Mouse (Mus musculus): ENCODE data around the gene Chchd5. TPM values are rescaled to one million over a fixed set of nuclear protein-coding genes. Genes with fewer than 3 reads are reported as not detected.

The Chchd5 gene
- polyA plus RNA-seq, 1 experiment = 36.8 TPM

- no peak for TF ChIP-seq TCF3 (IDR thresholded peaks at IDR 0.05; ENCODE audit: insufficient read length, low read depth)
- TF ChIP-seq SRF (IDR thresholded peaks at IDR 0.05; ENCODE audit: control insufficient read depth, insufficient read length, low read depth) = no peak
- no peak for TF ChIP-seq POLR2AphosphoS2 (IDR thresholded peaks at IDR 0.05; ENCODE audit: insufficient read length, low read depth)
- TF ChIP-seq MYOG (IDR thresholded peaks at IDR 0.05; ENCODE audit: control insufficient read depth in 1 of 3, insufficient read depth in 1 of 3, insufficient read length in 2 of 3, low read depth in 2 of 3) = no peak
- TF ChIP-seq REST (IDR thresholded peaks at IDR 0.05; ENCODE audit: insufficient read depth, insufficient read length) = no peak
- TF ChIP-seq USF1 (IDR thresholded peaks at IDR 0.05; ENCODE audit: low read depth) = no peak
- TF ChIP-seq MYOD1 (IDR thresholded peaks at IDR 0.05; ENCODE audit: control insufficient read depth in 1 of 3, insufficient read length in 2 of 3, low read depth in 2 of 3) = no peak
- TF ChIP-seq TCF12 (IDR thresholded peaks at IDR 0.05; ENCODE audit: insufficient read depth, poor library complexity, severe bottlenecking) = no peak
- no peaks in the 10 kb centered on the region for H3K27me3 ChIP-seq (ENCODE audit: control insufficient read depth, insufficient read depth, insufficient read length)
- no peaks in the 10 kb centered on the region for H3K36me3 ChIP-seq (ENCODE audit: control insufficient read depth, insufficient read depth)
- H3ac ChIP-seq (ENCODE audit: control insufficient read depth, insufficient read length) = no peak overlapping the region
- peak overlapping the region; percentile 53 for H3K4me2 ChIP-seq (ENCODE audit: low read depth)
- no peak overlapping the region for H3K4me3 ChIP-seq
- peaks cover 11% of the 10 kb centered on the region for H3K79me2 ChIP-seq (ENCODE audit: control insufficient read depth, insufficient read depth)
Observed at GRCm38 (mm10) chr2:129133006-129133805, 3.7 kb downstream of the Chchd5 start.

- Histone ChIP-seq H3K4me2 (ENCODE audit: low read depth) (no peak overlapping the region), H3K27me3 (ENCODE audit: control insufficient read depth, insufficient read depth, insufficient read length) (no peaks in the 10 kb centered on the region), H3K79me2 (ENCODE audit: control insufficient read depth, insufficient read depth) (no peaks in the 10 kb centered on the region), H3K36me3 (ENCODE audit: control insufficient read depth, insufficient read depth) (no peaks in the 10 kb centered on the region), H3K4me3 (no peak overlapping the region), H3ac (ENCODE audit: control insufficient read depth, insufficient read length) (no peak overlapping the region)
- TF ChIP-seq TCF3 (IDR thresholded peaks at IDR 0.05; ENCODE audit: insufficient read length, low read depth) (no peak), MYOG (IDR thresholded peaks at IDR 0.05; ENCODE audit: control insufficient read depth in 1 of 3, insufficient read depth in 1 of 3, insufficient read length in 2 of 3, low read depth in 2 of 3) (no peak), USF1 (IDR thresholded peaks at IDR 0.05; ENCODE audit: low read depth) (no peak), CEBPB (IDR thresholded peaks at IDR 0.05; ENCODE audit: insufficient read depth, poor library complexity, severe bottlenecking) (no peak), MYOD1 (IDR thresholded peaks at IDR 0.05; ENCODE audit: control insufficient read depth in 1 of 3, insufficient read length in 2 of 3, low read depth in 2 of 3) (no peak), REST (IDR thresholded peaks at IDR 0.05; ENCODE audit: insufficient read depth, insufficient read length) (no peak), E2F4 (IDR thresholded peaks at IDR 0.05; ENCODE audit: insufficient read depth) (no peak), MAX (IDR thresholded peaks at IDR 0.05; ENCODE audit: low read depth) (no peak), SRF (IDR thresholded peaks at IDR 0.05; ENCODE audit: control insufficient read depth, insufficient read length, low read depth) (no peak), POLR2AphosphoS2 (IDR thresholded peaks at IDR 0.05; ENCODE audit: insufficient read length, low read depth) (no peak), TCF12 (IDR thresholded peaks at IDR 0.05; ENCODE audit: insufficient read depth, poor library complexity, severe bottlenecking) (no peak), POLR2A (IDR thresholded peaks at IDR 0.05; ENCODE audit: insufficient read length, low read depth) (no peak)
Observed at GRCm38 (mm10) chr2:129139906-129140305, 10.4 kb downstream of the Chchd5 start.

GRCm38 (mm10) chr2:129148836-129149235 lies 19.3 kb downstream of the Chchd5 start:
- no peaks in the 10 kb centered on the region for H3K79me2 ChIP-seq (ENCODE audit: control insufficient read depth, insufficient read depth)
- H3ac ChIP-seq (ENCODE audit: control insufficient read depth, insufficient read length) = no peak overlapping the region
- TF ChIP-seq MAX (IDR thresholded peaks at IDR 0.05; ENCODE audit: low read depth) = no peak
- no peak for TF ChIP-seq POLR2AphosphoS2 (IDR thresholded peaks at IDR 0.05; ENCODE audit: insufficient read length, low read depth)
- TF ChIP-seq TCF3 (IDR thresholded peaks at IDR 0.05; ENCODE audit: insufficient read length, low read depth) = no peak
- TF ChIP-seq E2F4 (IDR thresholded peaks at IDR 0.05; ENCODE audit: insufficient read depth) = no peak
- no peaks in the 10 kb centered on the region for H3K27me3 ChIP-seq (ENCODE audit: control insufficient read depth, insufficient read depth, insufficient read length)
- no peak overlapping the region for H3K4me3 ChIP-seq
- H3K4me2 ChIP-seq (ENCODE audit: low read depth) = no peak overlapping the region
- H3K36me3 ChIP-seq (ENCODE audit: control insufficient read depth, insufficient read depth) = no peaks in the 10 kb centered on the region

GRCm38 (mm10) chr2:129150386-129150785 lies 20.9 kb downstream of the Chchd5 start:
- no peak overlapping the region for H3K4me3 ChIP-seq
- TF ChIP-seq MYOD1 (IDR thresholded peaks at IDR 0.05; ENCODE audit: control insufficient read depth in 1 of 3, insufficient read length in 2 of 3, low read depth in 2 of 3) (no peak), TCF12 (IDR thresholded peaks at IDR 0.05; ENCODE audit: insufficient read depth, poor library complexity, severe bottlenecking) (no peak), CEBPB (IDR thresholded peaks at IDR 0.05; ENCODE audit: insufficient read depth, poor library complexity, severe bottlenecking) (no peak), POLR2A (IDR thresholded peaks at IDR 0.05; ENCODE audit: insufficient read length, low read depth) (no peak), MAX (IDR thresholded peaks at IDR 0.05; ENCODE audit: low read depth) (no peak), E2F4 (IDR thresholded peaks at IDR 0.05; ENCODE audit: insufficient read depth) (no peak), MYOG (IDR thresholded peaks at IDR 0.05; ENCODE audit: control insufficient read depth in 1 of 3, insufficient read depth in 1 of 3, insufficient read length in 2 of 3, low read depth in 2 of 3) (no peak), TCF3 (IDR thresholded peaks at IDR 0.05; ENCODE audit: insufficient read length, low read depth) (no peak), USF1 (IDR thresholded peaks at IDR 0.05; ENCODE audit: low read depth) (no peak), SRF (IDR thresholded peaks at IDR 0.05; ENCODE audit: control insufficient read depth, insufficient read length, low read depth) (no peak), POLR2AphosphoS2 (IDR thresholded peaks at IDR 0.05; ENCODE audit: insufficient read length, low read depth) (no peak), REST (IDR thresholded peaks at IDR 0.05; ENCODE audit: insufficient read depth, insufficient read length) (no peak)
- no peak overlapping the region for H3ac ChIP-seq (ENCODE audit: control insufficient read depth, insufficient read length)
- no peak overlapping the region for H3K4me2 ChIP-seq (ENCODE audit: low read depth)
- H3K36me3 ChIP-seq (ENCODE audit: control insufficient read depth, insufficient read depth) = no peaks in the 10 kb centered on the region
- H3K27me3 ChIP-seq (ENCODE audit: control insufficient read depth, insufficient read depth, insufficient read length) = no peaks in the 10 kb centered on the region
- no peaks in the 10 kb centered on the region for H3K79me2 ChIP-seq (ENCODE audit: control insufficient read depth, insufficient read depth)

GRCm38 (mm10) chr2:129151111-129151510 lies 21.6 kb downstream of the Chchd5 start:
- Histone ChIP-seq H3K36me3 (ENCODE audit: control insufficient read depth, insufficient read depth) (no peaks in the 10 kb centered on the region), H3K79me2 (ENCODE audit: control insufficient read depth, insufficient read depth) (no peaks in the 10 kb centered on the region), H3K4me2 (ENCODE audit: low read depth) (no peak overlapping the region), H3ac (ENCODE audit: control insufficient read depth, insufficient read length) (no peak overlapping the region), H3K4me3 (no peak overlapping the region), H3K27me3 (ENCODE audit: control insufficient read depth, insufficient read depth, insufficient read length) (no peaks in the 10 kb centered on the region)
- no peak for TF ChIP-seq CEBPB (IDR thresholded peaks at IDR 0.05; ENCODE audit: insufficient read depth, poor library complexity, severe bottlenecking)
- no peak for TF ChIP-seq POLR2A (IDR thresholded peaks at IDR 0.05; ENCODE audit: insufficient read length, low read depth)
- TF ChIP-seq TCF12 (IDR thresholded peaks at IDR 0.05; ENCODE audit: insufficient read depth, poor library complexity, severe bottlenecking) = no peak
- TF ChIP-seq MAX (IDR thresholded peaks at IDR 0.05; ENCODE audit: low read depth) = no peak
- no peak for TF ChIP-seq REST (IDR thresholded peaks at IDR 0.05; ENCODE audit: insufficient read depth, insufficient read length)
- TF ChIP-seq POLR2AphosphoS2 (IDR thresholded peaks at IDR 0.05; ENCODE audit: insufficient read length, low read depth) = no peak
- TF ChIP-seq USF1 (IDR thresholded peaks at IDR 0.05; ENCODE audit: low read depth) = no peak
- no peak for TF ChIP-seq MYOD1 (IDR thresholded peaks at IDR 0.05; ENCODE audit: control insufficient read depth in 1 of 3, insufficient read length in 2 of 3, low read depth in 2 of 3)
- TF ChIP-seq MYOG (IDR thresholded peaks at IDR 0.05; ENCODE audit: control insufficient read depth in 1 of 3, insufficient read depth in 1 of 3, insufficient read length in 2 of 3, low read depth in 2 of 3) = no peak
- no peak for TF ChIP-seq E2F4 (IDR thresholded peaks at IDR 0.05; ENCODE audit: insufficient read depth)
- TF ChIP-seq SRF (IDR thresholded peaks at IDR 0.05; ENCODE audit: control insufficient read depth, insufficient read length, low read depth) = no peak
- TF ChIP-seq TCF3 (IDR thresholded peaks at IDR 0.05; ENCODE audit: insufficient read length, low read depth) = no peak
